ENCODE assay signal across 8 mouse cellular contexts in the genomic region with DNA sequence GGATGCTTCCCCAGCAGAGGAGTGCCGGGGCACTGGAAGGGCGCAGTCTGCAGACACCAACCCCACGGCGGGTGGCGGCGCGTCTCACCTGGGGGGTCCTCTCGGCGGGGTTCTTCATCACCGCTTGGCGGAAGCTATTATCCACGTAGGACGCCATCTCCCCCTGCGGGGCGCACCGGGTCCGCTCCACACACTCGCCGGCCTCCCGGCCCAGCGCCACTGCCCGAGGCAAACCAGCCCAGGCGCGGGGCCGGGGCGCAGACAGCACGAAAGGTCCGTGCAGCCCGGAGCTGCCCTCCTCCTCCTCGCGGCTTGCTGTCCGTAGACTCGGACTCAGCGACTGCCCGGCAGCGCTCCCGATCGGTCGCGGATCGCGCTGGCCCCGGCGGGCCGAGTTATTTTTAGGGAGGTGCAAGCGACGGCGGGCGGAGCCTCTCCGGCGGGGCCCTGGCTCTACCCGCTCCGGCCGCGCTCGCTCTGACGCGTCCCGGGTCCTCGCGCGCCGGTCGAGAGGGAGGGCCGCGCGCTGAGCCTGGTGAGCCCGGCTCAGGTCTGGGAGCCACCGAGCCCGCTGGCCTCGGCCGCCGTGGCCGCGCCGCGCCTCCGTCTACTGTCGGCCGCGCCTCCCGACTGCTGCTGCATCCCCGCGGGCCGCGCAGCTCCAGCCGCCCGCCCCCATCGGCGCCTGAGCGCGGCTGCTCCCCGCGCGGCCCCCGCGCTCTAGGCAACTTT. TPM values are rescaled to one million over a fixed set of nuclear protein-coding genes. Genes with fewer than 3 reads are reported as not detected.
DNase-seq lines count a peak whose midpoint lies in the region; ATAC-seq and TF ChIP-seq lines count a peak whose summit lies in the region.

A gene (minus strand): TSS at position 142 of the 732 bp plus-strand sequence.

- H3K27me3 ChIP-seq in Patski = no peaks in the 10 kb centered on the region
- peaks cover 2% of the 10 kb centered on the region; the same call in 1 of the 2 replicates for H3K27me3 ChIP-seq in hindbrain, embryonic 11.5 days (ENCODE audit: control insufficient read depth, insufficient read depth, low read length)

- peak within 1 kb of the TSS; percentile 90 for H3K9ac ChIP-seq in hindbrain, embryonic 11.5 days (ENCODE audit: low read depth, low read length)

- peaks cover 2% of the 10 kb centered on the region for H3K4me1 ChIP-seq in hindbrain, embryonic 11.5 days (replicated peaks; ENCODE audit: control insufficient read depth, insufficient read depth, low read length)

- no peak for DNase-seq in Patski (ENCODE audit: low read depth, low spot score)
- DNase-seq in cerebellum, adult 9-10 months = peak; percentile 75
- peak; percentile 43 to 68 for DNase-seq in frontal cortex, postnatal 10 days (ENCODE audit: low spot score in 2 of 2)
- peak; percentile 80 for DNase-seq in hindbrain, embryonic 11.5 days (ENCODE audit: low spot score)
- DNase-seq in layer of hippocampus, postnatal 25 days (ENCODE audit: extremely low spot score in 1 of 2, low spot score in 1 of 2) = peak in 1 of 2 experiments; percentile 42
- DNase-seq in lung, postnatal 14 days = peak; percentile 79
- DNase-seq in ovary, postnatal 14 days (ENCODE audit: low spot score) = peak; percentile 56
- peak; percentile 75 for DNase-seq in urinary bladder, adult 2 months (ENCODE audit: low spot score)

- TF ChIP-seq CTCF in Patski (IDR thresholded peaks at IDR 0.05) = no peak

- H3K9me3 ChIP-seq in hindbrain, embryonic 11.5 days (ENCODE audit: control insufficient read depth, low read length) = no peaks in the 10 kb centered on the region

- POLR2A ChIA-PET in Patski (lab: Charles Lee) = interaction anchor here (0.6 to 1.4 kb wide), 7 partner anchors 9 to 301 kb away, joined by 3 to 6 read pairs (median 3); no protein-coding TSS in a partner anchor

- no peaks in the 10 kb centered on the region for H3K36me3 ChIP-seq in hindbrain, embryonic 11.5 days (ENCODE audit: control insufficient read depth, insufficient read depth, low read length)

- peak; percentile 79 for ATAC-seq in Patski
- ATAC-seq in hindbrain, embryonic 11.5 days (ENCODE audit: low FRiP score) = peak; percentile 89

- in situ Hi-C loops in Patski (cut with MboI; ENCODE audit: low pct_unique_long_range_greater_than_20kb) = loop anchor here (5.0 to 10.0 kb wide), 2 partner anchors 62 to 306 kb away; a partner anchor contains a TSS

- H3K4me2 ChIP-seq in hindbrain, embryonic 11.5 days (replicated peaks; ENCODE audit: low read depth, low read length) = peak within 1 kb of the TSS; percentile 75

- CTCF ChIA-PET in Patski (lab: Charles Lee) = interaction anchor here (0.7 to 5.1 kb wide), 5 partner anchors 10 to 90 kb away, joined by 3 to 25 read pairs (median 4); no protein-coding TSS in a partner anchor

- peak within 1 kb of the TSS; percentile 89 for H3K4me3 ChIP-seq in hindbrain, embryonic 11.5 days (ENCODE audit: low read depth, low read length)

- H3K27ac ChIP-seq in hindbrain, embryonic 11.5 days (ENCODE audit: low read depth, low read length) = peak within 1 kb of the TSS; percentile 96

- under 1% methylated on average over 83 of the region's 97 CpGs for WGBS in hindbrain, embryonic 11.5 days

RNA-seq across cellular contexts. Expression of the gene that starts here (rescaled TPM):
- 19.1 TPM for polyA plus RNA-seq in Patski (2021)
- polyA plus RNA-seq in hindbrain, embryonic 11.5 days (2014; fragmentation: Nextera tagmentation; extraction: Ambion mirVana) = 6.7 and 8.1 TPM in 2 replicates
- total RNA-seq in layer of hippocampus, postnatal 25 days (2021) = 100 to 1,000 TPM; 149 to 153 TPM
- polyA plus RNA-seq in urinary bladder, adult 2 months (2012; rRNA removed) = 10.9 and 11.2 TPM in 2 replicates
